Mouse (Mus musculus): ENCODE measurements at regions not wholly inside any gene's neighbourhood (a gene's known extent, or its start where the extent isn't known, plus 50 kb on each side); places are given as distances from the start of the nearest gene placed in this dataset.

GRCm38 (mm10) chr3:154513566-154513965 is 82.9 kb upstream of the Cryz start:
- Histone ChIP-seq H3K9me3 (ENCODE audit: control insufficient read depth, insufficient read depth, low read depth, low read length) (no peaks in the 10 kb centered on the region), H3K36me3 (ENCODE audit: control insufficient read depth, insufficient read depth, low read length, poor library complexity, severe bottlenecking) (no peaks in the 10 kb centered on the region), H3K9ac (ENCODE audit: insufficient read depth, low read depth, low read length, poor library complexity, severe bottlenecking) (no peak overlapping the region), H3K4me1 (ENCODE audit: control insufficient read depth in 2 of 2, insufficient read depth in 2 of 2, low read length in 2 of 2, poor library complexity in 1 of 2) (no peaks in the 10 kb centered on the region), H3K27ac (ENCODE audit: insufficient read depth, low read depth, low read length, poor library complexity, severe bottlenecking) (no peak overlapping the region), H3K4me3 (ENCODE audit: insufficient read depth in 1 of 2, low read depth in 1 of 2, low read length in 2 of 2, poor library complexity in 1 of 2, severe bottlenecking in 1 of 2) (no peak overlapping the region)
- no peak for DNase-seq (ENCODE audit: low read depth, low spot score)
- in situ Hi-C loops (cut with MboI; ENCODE audit: low sequenced_read_pairs in 2 of 2, unreplicated experiment in 2 of 2), result no loop called here
- no peak for TF ChIP-seq CHD2 (IDR thresholded peaks at IDR 0.05; ENCODE audit: low read depth, low read length)
- TF ChIP-seq MAFK (IDR thresholded peaks at IDR 0.05; ENCODE audit: insufficient read depth, low read depth, low read length), result no peak
- no peak for TF ChIP-seq ZC3H11A (IDR thresholded peaks at IDR 0.05; ENCODE audit: borderline replicate concordance, low read depth, low read length)
- TF ChIP-seq ZNF384 (IDR thresholded peaks at IDR 0.05; ENCODE audit: low read depth, low read length), result no peak
- TF ChIP-seq HCFC1 (IDR thresholded peaks at IDR 0.05; ENCODE audit: borderline replicate concordance, insufficient read depth, low read length), result no peak

- no peaks in the 10 kb centered on the region for H3K9me3 ChIP-seq (ENCODE audit: control insufficient read depth, insufficient read depth, low read depth, low read length)
- no peak for DNase-seq (ENCODE audit: low read depth, low spot score)
- H3K4me1 ChIP-seq (ENCODE audit: control insufficient read depth in 2 of 2, insufficient read depth in 2 of 2, low read length in 2 of 2, poor library complexity in 1 of 2), result no peaks in the 10 kb centered on the region
- in situ Hi-C loops (cut with MboI; ENCODE audit: low sequenced_read_pairs in 2 of 2, unreplicated experiment in 2 of 2), result no loop called here
- H3K36me3 ChIP-seq (ENCODE audit: control insufficient read depth, insufficient read depth, low read length, poor library complexity, severe bottlenecking), result no peaks in the 10 kb centered on the region
- H3K4me3 ChIP-seq (ENCODE audit: insufficient read depth in 1 of 2, low read depth in 1 of 2, low read length in 2 of 2, poor library complexity in 1 of 2, severe bottlenecking in 1 of 2), result no peak overlapping the region
- H3K9ac ChIP-seq (ENCODE audit: insufficient read depth, low read depth, low read length, poor library complexity, severe bottlenecking), result no peak overlapping the region
- TF ChIP-seq ZC3H11A (IDR thresholded peaks at IDR 0.05; ENCODE audit: borderline replicate concordance, low read depth, low read length), result no peak
- TF ChIP-seq ZNF384 (IDR thresholded peaks at IDR 0.05; ENCODE audit: low read depth, low read length), result no peak
- TF ChIP-seq HCFC1 (IDR thresholded peaks at IDR 0.05; ENCODE audit: borderline replicate concordance, insufficient read depth, low read length), result no peak
- no peak for TF ChIP-seq MAFK (IDR thresholded peaks at IDR 0.05; ENCODE audit: insufficient read depth, low read depth, low read length)
- H3K27ac ChIP-seq (ENCODE audit: insufficient read depth, low read depth, low read length, poor library complexity, severe bottlenecking), result no peak overlapping the region
Measured at GRCm38 (mm10) chr3:154510160-154510559, 86.4 kb upstream of the Cryz start.

- no peak overlapping the region for H3K9ac ChIP-seq (ENCODE audit: insufficient read depth, low read depth, low read length, poor library complexity, severe bottlenecking)
- DNase-seq (ENCODE audit: low read depth, low spot score), result no peak
- H3K9me3 ChIP-seq (ENCODE audit: control insufficient read depth, insufficient read depth, low read depth, low read length), result no peaks in the 10 kb centered on the region
- no peaks in the 10 kb centered on the region for H3K4me1 ChIP-seq (ENCODE audit: control insufficient read depth in 2 of 2, insufficient read depth in 2 of 2, low read length in 2 of 2, poor library complexity in 1 of 2)
- in situ Hi-C loops (cut with MboI; ENCODE audit: low sequenced_read_pairs in 2 of 2, unreplicated experiment in 2 of 2), result no loop called here
- no peak overlapping the region for H3K4me3 ChIP-seq (ENCODE audit: insufficient read depth in 1 of 2, low read depth in 1 of 2, low read length in 2 of 2, poor library complexity in 1 of 2, severe bottlenecking in 1 of 2)
- no peaks in the 10 kb centered on the region for H3K36me3 ChIP-seq (ENCODE audit: control insufficient read depth, insufficient read depth, low read length, poor library complexity, severe bottlenecking)
- no peak overlapping the region for H3K27ac ChIP-seq (ENCODE audit: insufficient read depth, low read depth, low read length, poor library complexity, severe bottlenecking)
- TF ChIP-seq ZC3H11A (IDR thresholded peaks at IDR 0.05; ENCODE audit: borderline replicate concordance, low read depth, low read length) (no peak), HCFC1 (IDR thresholded peaks at IDR 0.05; ENCODE audit: borderline replicate concordance, insufficient read depth, low read length) (no peak), MAFK (IDR thresholded peaks at IDR 0.05; ENCODE audit: insufficient read depth, low read depth, low read length) (no peak), CHD2 (IDR thresholded peaks at IDR 0.05; ENCODE audit: low read depth, low read length) (no peak), ZNF384 (IDR thresholded peaks at IDR 0.05; ENCODE audit: low read depth, low read length) (no peak)
Measured at GRCm38 (mm10) chr3:154509394-154509793, 87.1 kb upstream of the Cryz start.

- H3K4me1 ChIP-seq (ENCODE audit: control insufficient read depth in 2 of 2, insufficient read depth in 2 of 2, low read length in 2 of 2, poor library complexity in 1 of 2), result no peaks in the 10 kb centered on the region
Measured at GRCm38 (mm10) chr3:154493387-154493920, 103.1 kb upstream of the Cryz start.

GRCm38 (mm10) chr3:154472426-154472825 is 124.1 kb upstream of the Cryz start:
- H3K4me3 ChIP-seq (ENCODE audit: insufficient read depth in 1 of 2, low read depth in 1 of 2, low read length in 2 of 2, poor library complexity in 1 of 2, severe bottlenecking in 1 of 2), result no peak overlapping the region
- no peak overlapping the region for H3K27ac ChIP-seq (ENCODE audit: insufficient read depth, low read depth, low read length, poor library complexity, severe bottlenecking)
- no peak for DNase-seq (ENCODE audit: low read depth, low spot score)
- TF ChIP-seq MAFK (IDR thresholded peaks at IDR 0.05; ENCODE audit: insufficient read depth, low read depth, low read length) (no peak), HCFC1 (IDR thresholded peaks at IDR 0.05; ENCODE audit: borderline replicate concordance, insufficient read depth, low read length) (no peak), CHD2 (IDR thresholded peaks at IDR 0.05; ENCODE audit: low read depth, low read length) (no peak), ZNF384 (IDR thresholded peaks at IDR 0.05; ENCODE audit: low read depth, low read length) (no peak), ZC3H11A (IDR thresholded peaks at IDR 0.05; ENCODE audit: borderline replicate concordance, low read depth, low read length) (no peak)
- in situ Hi-C loops (cut with MboI; ENCODE audit: low sequenced_read_pairs in 2 of 2, unreplicated experiment in 2 of 2), result no loop called here
- no peaks in the 10 kb centered on the region for H3K4me1 ChIP-seq (ENCODE audit: control insufficient read depth in 2 of 2, insufficient read depth in 2 of 2, low read length in 2 of 2, poor library complexity in 1 of 2)
- no peak overlapping the region for H3K9ac ChIP-seq (ENCODE audit: insufficient read depth, low read depth, low read length, poor library complexity, severe bottlenecking)
- no peaks in the 10 kb centered on the region for H3K9me3 ChIP-seq (ENCODE audit: control insufficient read depth, insufficient read depth, low read depth, low read length)
- H3K36me3 ChIP-seq (ENCODE audit: control insufficient read depth, insufficient read depth, low read length, poor library complexity, severe bottlenecking), result no peaks in the 10 kb centered on the region

More at GRCm38 (mm10) chr3:154493387-154493920, 103.1 kb upstream of the Cryz start:
- H3K9ac ChIP-seq (ENCODE audit: insufficient read depth, low read depth, low read length, poor library complexity, severe bottlenecking), result no peak overlapping the region
- in situ Hi-C loops (cut with MboI; ENCODE audit: low sequenced_read_pairs in 2 of 2, unreplicated experiment in 2 of 2), result no loop called here
- no peak overlapping the region for H3K27ac ChIP-seq (ENCODE audit: insufficient read depth, low read depth, low read length, poor library complexity, severe bottlenecking)
- no peaks in the 10 kb centered on the region for H3K9me3 ChIP-seq (ENCODE audit: control insufficient read depth, insufficient read depth, low read depth, low read length)
- DNase-seq (ENCODE audit: low read depth, low spot score), result no peak
- TF ChIP-seq MAFK (IDR thresholded peaks at IDR 0.05; ENCODE audit: insufficient read depth, low read depth, low read length), result no peak
- TF ChIP-seq ZNF384 (IDR thresholded peaks at IDR 0.05; ENCODE audit: low read depth, low read length), result no peak
- TF ChIP-seq CHD2 (IDR thresholded peaks at IDR 0.05; ENCODE audit: low read depth, low read length), result no peak
- TF ChIP-seq HCFC1 (IDR thresholded peaks at IDR 0.05; ENCODE audit: borderline replicate concordance, insufficient read depth, low read length), result no peak
- no peak for TF ChIP-seq ZC3H11A (IDR thresholded peaks at IDR 0.05; ENCODE audit: borderline replicate concordance, low read depth, low read length)
- no peak overlapping the region for H3K4me3 ChIP-seq (ENCODE audit: insufficient read depth in 1 of 2, low read depth in 1 of 2, low read length in 2 of 2, poor library complexity in 1 of 2, severe bottlenecking in 1 of 2)
- H3K36me3 ChIP-seq (ENCODE audit: control insufficient read depth, insufficient read depth, low read length, poor library complexity, severe bottlenecking), result no peaks in the 10 kb centered on the region

All from ES-E14 (cell line).